Mouse (Mus musculus) liver, adult (tissue): ENCODE data around the gene Sult6b2.

Experiments used
- GATA4 ChIP-seq: IDR thresholded peaks from 2 replicates; pipeline ENCODE4 v1.6.1; 2014; ENCODE audit warnings: mild to moderate bottlenecking, low read length; ENCODE audit not compliant: insufficient replicate concordance

Gene Sult6b2

DNA sequence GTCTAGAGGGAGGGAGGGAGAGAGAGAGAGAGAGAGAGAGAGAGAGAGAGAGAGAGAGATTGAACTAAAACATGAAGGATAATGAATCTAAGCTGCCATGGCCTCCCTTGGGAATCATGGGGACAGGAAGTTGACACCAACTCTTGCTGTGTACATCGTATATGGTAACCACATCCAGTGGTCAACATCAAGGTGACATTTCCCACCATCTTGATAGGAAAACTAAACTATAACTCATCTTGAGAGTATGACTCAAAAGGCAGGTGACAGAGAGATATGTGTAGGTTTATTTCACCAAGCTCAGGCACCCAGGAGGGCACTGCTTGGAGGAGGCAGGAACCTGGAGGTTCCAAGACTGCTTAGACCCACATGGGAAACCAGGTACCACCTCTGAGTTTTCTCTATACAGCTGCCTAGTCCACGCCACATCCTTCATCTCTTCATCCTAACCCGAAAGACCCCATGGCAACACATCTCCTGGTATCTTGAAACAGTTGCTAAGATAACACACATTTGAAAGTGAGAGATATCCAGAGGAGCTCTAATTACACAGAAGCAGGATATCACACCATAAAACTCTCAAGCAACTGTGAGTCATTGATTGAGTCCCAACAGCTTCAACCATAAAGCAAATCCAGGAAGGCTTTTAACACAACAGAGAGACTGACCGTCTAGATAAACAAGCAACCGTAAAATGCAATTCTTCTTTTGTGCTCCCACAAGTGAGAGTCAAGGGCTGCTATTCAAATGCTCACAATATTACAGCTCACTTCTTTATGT, 18.9 kb upstream of the Sult6b2 start:
- no peak for TF ChIP-seq GATA4

DNA sequence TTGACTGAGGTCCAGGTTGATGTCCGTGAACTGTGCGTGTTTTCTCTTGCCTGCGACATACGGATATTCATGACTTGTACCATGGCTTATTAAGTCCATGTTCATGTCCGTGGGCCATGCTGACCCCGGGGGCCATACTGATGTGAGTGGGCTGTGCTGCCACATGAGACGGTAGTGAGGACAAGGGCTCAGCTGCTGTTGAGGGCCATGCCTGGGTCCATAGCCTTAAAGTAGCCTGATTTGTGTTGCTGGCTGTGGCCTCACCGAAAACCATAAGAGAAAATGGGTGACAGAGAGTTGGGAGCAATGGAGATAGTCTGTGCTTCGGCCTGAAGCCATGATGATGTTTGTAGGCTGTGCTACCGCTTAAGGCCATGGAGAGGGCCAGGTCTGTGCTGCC, 14.0 kb upstream of the Sult6b2 start:
- TF ChIP-seq GATA4, result no peak

DNA sequence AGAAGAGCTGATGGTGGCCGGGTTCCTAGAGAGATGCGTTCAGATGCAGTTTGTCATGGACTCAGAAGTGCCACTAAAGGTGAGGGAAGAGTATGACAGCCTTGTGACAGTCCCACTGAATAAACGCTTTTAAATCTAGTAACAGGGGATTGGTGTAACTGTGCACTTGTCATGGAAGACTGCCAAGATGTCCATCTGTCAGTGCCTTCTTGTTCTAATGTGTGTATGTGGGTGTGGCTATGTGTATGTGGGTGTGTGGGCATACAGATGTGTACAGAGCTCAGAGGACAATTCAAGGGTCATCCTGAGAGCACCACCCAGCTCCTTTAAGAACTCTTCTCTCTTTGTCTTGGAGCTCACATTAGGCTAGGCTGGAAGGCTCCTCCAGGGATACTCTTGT, 11.2 kb upstream of the Sult6b2 start:
- no peak for TF ChIP-seq GATA4

DNA sequence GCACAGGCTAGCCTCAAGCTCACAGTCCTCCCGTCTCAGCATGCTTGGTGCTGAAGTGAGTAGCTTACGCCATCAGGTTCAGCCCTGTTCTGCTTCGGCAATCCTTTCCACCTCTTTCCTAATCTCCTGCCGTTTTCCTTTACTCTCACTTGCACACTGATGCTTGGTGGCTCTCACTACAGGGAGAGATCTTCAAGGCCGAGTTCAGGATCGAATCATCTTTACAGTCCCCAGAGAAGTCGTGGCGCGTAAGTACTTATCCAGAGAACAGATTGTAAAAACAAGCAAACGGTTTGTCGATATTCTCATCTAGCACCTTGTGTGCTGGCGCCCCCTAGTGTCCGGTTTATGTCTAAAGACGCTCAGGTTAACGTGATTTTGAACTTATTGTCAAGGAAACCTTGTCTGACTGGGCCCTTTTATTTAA, 10.2 kb upstream of the Sult6b2 start:
- no peak for TF ChIP-seq GATA4

DNA sequence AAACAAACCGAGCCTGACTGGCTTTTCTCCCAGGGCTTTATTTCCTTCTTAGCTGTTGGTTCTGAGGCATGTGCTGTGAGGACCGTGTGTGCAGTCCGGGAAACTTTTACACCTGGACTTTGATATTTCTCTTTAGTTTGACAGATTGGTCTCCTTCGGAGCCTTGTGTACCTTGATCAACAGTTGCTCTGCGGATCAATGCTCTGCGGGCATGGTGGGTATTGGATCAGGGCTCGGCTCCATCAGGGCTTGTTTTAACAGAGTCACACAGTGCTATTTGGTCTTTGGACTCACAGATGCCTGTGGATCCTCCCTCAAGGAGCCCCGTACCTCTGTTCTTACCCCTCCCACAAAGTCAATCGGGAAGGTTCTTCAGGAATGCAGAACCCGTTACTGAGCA, 9.7 kb upstream of the Sult6b2 start:
- TF ChIP-seq GATA4, result no peak

DNA sequence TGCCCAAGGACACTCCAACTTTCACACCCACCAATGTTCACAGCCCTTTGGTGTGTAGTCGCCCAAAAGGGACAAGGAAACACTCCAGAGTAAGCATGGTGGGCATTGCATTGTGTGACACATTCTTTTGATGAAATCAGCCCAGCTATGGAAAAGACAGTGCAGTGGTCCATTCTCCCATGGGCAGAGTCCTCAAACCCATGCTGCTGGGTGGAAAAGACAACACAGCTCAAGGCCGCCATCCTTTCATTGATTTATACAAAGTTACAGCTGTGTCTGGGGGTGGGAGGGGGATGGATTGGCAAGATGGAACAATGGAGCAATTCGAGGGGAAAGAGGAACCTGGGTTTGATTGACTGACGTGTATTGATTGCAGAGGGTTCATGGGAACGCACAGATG, 8.7 kb upstream of the Sult6b2 start:
- TF ChIP-seq GATA4, result no peak

DNA sequence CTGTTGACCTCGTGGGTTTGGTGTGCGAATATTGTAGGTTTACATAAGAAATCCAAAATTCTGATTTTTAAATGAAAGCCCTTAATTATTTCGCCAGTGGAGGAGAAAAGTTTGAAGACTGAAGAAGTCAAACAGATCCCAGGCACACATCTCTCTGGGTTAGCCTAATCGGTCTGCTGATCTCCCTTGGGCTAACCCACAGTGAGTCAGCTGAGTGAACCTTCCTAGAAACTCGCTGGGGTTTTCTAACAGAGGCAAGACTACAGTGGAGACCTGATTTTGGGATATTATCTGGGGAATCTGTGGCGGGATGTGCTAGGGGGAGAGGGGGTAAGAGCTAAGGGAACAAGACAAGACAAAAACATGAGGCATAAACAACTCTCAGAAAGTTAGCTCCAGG, 5.9 kb upstream of the Sult6b2 start:
- no peak for TF ChIP-seq GATA4

DNA sequence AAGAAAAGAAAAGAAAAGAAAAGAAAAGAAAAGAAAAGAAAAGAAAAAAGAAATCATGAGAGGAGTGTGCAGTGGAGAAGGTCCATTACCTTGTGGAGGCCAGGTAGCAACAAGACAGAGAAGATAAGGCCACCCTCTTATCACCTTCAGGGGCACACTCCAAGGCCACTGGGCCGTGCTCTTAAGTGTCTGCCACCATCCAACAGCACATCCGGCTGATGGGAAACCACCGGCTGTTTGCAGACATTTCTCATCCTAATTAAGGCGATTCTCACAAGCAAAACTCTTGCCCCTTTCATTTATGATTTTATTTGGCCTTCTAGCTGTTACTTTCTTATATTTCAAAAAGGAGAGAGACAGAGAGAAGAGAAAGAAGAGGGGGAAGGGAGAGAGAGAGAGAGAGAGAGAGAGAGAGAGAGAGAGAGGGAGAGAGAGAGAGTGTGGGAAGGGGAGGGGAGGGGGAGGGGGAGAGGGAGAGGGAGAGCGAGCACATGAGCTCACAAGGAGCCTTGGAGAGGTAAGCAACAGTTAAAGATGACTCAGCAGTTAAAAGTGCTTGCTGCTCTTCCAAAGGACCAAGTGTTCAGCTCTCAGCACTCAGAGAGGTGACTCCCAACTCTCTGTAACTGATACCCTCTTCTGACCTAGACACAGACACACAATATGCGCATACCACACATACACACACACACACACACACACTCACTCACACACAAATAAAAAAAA, 5.2 kb upstream of the Sult6b2 start:
- TF ChIP-seq GATA4, result no peak

DNA sequence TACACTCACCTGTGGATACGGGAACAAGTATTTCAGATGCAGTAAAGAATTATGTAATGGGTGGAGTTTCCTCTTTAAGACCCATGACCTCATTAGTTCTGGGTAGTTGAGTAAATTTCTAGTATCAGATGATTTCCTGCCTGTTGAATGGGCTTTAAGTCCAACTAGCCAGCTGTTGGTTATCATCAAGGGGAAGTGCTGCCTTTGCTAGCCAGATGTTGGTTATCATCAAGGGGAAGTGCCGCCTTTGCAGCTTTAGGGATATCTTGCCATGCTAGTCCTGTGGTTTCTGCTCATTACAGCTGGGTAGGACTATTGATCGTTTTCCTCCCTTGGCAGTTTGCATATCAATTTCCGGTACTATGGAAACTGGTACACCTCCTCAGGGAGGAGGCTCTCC, 2.0 kb upstream of the Sult6b2 start:
- TF ChIP-seq GATA4, result no peak

DNA sequence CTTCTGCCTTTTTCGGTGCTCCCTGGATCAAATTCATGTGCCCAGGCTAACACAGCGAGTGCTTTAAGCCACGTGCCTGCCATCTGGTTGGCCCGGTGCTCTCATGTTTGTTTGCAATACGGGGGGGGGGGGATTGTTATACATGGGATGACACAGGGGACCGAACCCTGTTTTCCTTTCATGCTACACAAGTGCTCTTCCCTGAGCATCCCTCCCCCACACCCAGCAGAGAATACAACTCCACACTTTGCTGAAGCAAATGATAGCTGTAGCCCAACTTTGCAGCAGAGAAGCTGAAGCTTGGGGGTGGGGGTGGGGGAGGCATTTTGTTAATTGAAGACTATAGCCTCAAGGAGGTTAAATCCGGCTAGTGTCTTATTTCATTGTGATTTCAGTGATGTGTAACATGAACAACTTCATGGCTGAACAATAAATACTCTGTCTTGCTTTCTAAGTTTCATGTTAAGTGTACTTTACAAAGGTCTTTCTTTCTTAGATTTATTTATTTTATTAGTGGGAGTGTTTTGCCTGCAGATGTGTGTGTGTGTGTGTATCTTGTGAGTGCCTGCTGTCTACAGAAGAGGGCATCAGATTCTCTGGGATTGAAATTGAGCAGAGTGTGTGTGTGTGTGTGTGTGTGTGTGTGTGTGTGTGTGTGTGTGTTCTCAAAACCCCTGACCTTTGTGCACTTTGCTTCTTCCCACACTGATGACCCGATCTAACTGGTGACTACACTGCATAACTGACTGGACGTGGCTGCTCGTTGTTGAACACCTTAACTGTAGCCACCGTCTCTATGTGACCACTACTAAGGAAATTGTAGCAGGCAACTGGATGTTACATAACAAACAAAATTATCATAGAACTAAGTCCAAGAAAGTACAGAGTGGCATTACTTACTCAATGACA, 1.4 kb downstream of the Sult6b2 start:
- no peak for TF ChIP-seq GATA4

DNA sequence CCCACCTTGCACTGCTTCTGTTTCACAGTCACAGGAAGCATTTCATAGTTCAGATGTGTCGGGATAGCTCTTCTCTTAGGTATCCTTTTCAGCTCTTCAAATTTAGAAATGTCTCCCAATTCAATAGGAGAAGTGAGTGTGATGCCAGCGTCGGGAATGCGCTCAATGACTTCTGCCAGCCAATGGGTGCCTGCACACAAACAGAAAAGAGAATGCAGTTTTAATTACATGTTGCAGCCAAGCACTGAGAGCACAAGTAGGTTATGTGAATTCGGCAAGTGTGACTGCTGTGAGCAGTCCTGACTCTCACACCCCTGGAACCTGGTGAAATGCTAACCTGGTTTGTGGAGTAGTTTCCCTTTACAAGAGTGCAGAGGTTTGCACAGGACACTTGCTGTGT, 2.6 kb downstream of the Sult6b2 start:
- no peak for TF ChIP-seq GATA4

DNA sequence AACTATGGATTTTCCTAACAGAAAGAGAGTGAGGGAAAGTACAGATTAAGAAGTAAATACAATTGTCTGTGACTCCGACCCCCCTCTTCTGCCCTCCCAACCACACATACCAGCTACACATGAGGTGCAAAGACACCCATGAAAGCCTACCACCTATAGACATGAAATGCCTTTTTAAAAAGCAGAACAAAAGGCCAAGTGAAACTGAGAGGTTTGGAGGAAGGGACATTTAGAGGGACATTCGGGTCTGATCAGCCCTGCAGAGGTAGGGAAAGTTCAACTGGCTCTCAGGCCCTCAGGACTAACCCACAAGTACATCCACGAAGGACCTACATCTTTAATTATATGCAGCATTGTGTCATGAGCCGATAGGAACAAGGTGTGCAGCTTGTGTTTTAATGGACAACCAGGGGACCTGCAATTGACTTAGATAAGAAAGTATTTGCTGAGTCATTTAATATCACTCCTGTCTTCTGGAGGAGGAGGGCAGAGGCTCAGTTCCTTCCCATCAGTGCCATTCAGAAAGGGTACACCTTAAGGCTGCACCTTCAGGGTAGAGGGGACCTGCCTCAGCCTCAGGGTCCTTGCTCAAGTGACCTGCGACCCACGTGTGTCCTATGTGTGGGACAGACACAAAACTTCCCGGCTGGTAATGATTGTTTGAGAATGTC, 4.5 kb downstream of the Sult6b2 start:
- no peak for TF ChIP-seq GATA4

DNA sequence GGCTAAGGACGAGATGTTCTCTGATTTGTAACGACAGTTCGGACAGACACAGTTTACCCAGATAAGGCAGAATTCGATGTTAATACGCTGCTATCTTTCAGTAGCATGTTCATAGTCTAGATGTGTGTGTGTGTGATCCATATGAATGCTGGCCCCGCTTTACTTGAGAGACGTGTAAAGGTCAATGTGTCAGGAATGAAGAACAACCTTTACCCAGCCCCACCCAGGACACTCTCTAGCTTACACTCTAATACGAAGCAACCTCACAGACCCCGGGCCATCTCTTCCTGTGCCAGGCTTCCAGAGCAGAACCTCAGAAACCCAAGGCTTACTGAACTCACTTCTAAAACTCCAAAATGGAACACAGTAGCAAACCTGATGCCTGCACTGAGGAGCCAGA, 5.5 kb downstream of the Sult6b2 start:
- no peak for TF ChIP-seq GATA4

DNA sequence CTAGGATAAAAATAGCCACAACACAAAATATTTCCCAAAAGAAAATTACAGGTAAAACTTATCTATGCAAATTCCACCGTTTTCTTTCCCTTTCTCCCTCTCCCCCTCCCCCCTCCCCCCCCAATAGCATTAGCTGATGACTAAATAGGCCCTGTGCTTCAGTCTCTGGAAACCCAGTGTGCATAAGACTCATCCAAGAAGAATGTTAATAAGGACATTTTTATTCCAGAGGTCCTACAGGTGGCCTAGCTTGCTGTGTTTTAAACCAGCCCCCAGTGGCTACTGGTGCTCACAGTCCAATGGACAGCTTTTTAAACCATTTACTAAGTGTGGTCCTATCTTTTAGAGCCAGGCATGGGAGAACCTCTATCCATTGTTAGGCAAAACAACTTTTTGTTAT, 6.3 kb downstream of the Sult6b2 start:
- no peak for TF ChIP-seq GATA4
